Mouse (Mus musculus): ENCODE measurements around the gene Camp.

GRCm38 (mm10) chr9:109879305-109879704 is 29.9 kb upstream of the Camp start:
- TF ChIP-seq CTCF (IDR thresholded peaks at IDR 0.05; ENCODE audit: insufficient read depth, low read depth, low read length) = no peak
- no peak for TF ChIP-seq POLR2A (IDR thresholded peaks at IDR 0.05; ENCODE audit: insufficient read depth, low read depth, low read length)

All from olfactory bulb, adult 2 months (tissue).